In the genomic region with DNA sequence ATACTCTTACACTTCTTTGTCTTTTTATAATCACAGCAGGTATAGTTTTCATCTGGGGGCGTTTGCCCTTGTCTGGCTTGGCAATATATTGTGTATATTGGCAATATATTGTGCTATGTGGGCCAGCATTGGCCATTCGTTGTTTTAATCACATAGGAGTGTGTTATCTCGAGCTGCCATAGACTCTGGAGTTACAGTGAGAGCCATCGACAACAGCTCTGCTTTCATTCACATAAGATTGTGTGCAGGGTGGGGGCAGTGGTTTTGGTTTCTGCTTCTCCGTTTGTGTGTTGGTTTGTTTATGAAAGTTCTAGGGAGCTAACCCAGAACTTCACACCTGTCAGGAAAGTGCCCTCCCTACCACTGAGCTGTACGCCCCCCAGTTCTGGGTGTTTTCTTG, we compare ENCODE assay signal across 13 mouse cellular contexts. TPM values are rescaled to one million over a fixed set of nuclear protein-coding genes. Genes with fewer than 3 reads are reported as not detected.
DNase-seq lines count a peak whose midpoint lies in the region; ATAC-seq and TF ChIP-seq lines count a peak whose summit lies in the region.
"Had no signal": no experiment of that assay in that cellular context is flagged by ENCODE, and none has a peak within 500 bp of the region (broad histone marks: within the 10 kb centered on the region; RNA-seq: fewer than 3 reads in every experiment).

No protein-coding gene starts in this region.

- WGBS in heart, embryonic 13.5 days = 25% methylated on average over 6 of the region's 6 CpGs
- 64% methylated on average over 6 of the region's 6 CpGs for WGBS in lung, embryonic 14.5 days
- 79% methylated on average over 6 of the region's 6 CpGs for WGBS in embryonic facial prominence, embryonic 13.5 days
- WGBS in liver, embryonic 16.5 days (ENCODE audit: insufficient replicate concordance) = 23% methylated on average over 6 of the region's 6 CpGs

- H3K27ac ChIP-seq in heart, embryonic 13.5 days (replicated peaks) = peak overlapping the region; percentile 97
- peak overlapping the region; percentile 86; the same call in 1 of the 2 replicates for H3K27ac ChIP-seq in lung, embryonic 14.5 days (ENCODE audit: low read depth)
- peak overlapping the region; percentile 39; the same call in 1 of the 2 replicates for H3K27ac ChIP-seq in embryonic facial prominence, embryonic 13.5 days
- peak overlapping the region; percentile 70; the same call in 1 of the 2 replicates for H3K27ac ChIP-seq in liver, embryonic 16.5 days (ENCODE audit: low read length)
- H3K27ac ChIP-seq: hindbrain, embryonic 15.5 days had no signal

- H3K4me1 ChIP-seq in heart, embryonic 13.5 days = peaks cover 41% of the 10 kb centered on the region
- H3K4me1 ChIP-seq in lung, embryonic 14.5 days (ENCODE audit: insufficient read depth) = peaks cover 13% of the 10 kb centered on the region
- H3K4me1 ChIP-seq in embryonic facial prominence, embryonic 13.5 days = peaks cover 7% of the 10 kb centered on the region; the same call in 1 of the 2 replicates
- H3K4me1 ChIP-seq in liver, embryonic 16.5 days (ENCODE audit: control insufficient read depth, low read depth, low read length) = peaks cover 26% of the 10 kb centered on the region

- no peak for TF ChIP-seq CTCF in lung, embryonic 14.5 days (IDR thresholded peaks at IDR 0.05; ENCODE audit: low read depth)

- H3K9ac ChIP-seq in heart, embryonic 13.5 days = peak overlapping the region; percentile 62; the same call in 1 of the 2 replicates
- H3K9ac ChIP-seq in lung, embryonic 14.5 days = 0 out of 2 replicates have a peak overlapping the region, but pooled peaks have one; percentile 1
- no peak overlapping the region for H3K9ac ChIP-seq in embryonic facial prominence, embryonic 13.5 days
- no peak overlapping the region for H3K9ac ChIP-seq in liver, embryonic 16.5 days (ENCODE audit: low read depth, low read length)
- H3K9ac ChIP-seq: hindbrain, embryonic 15.5 days had no signal

- H3K4me3 ChIP-seq in heart, embryonic 13.5 days = no peak overlapping the region
- H3K4me3 ChIP-seq in lung, embryonic 14.5 days (ENCODE audit: low read depth, low read length) = no peak overlapping the region
- no peak overlapping the region for H3K4me3 ChIP-seq in embryonic facial prominence, embryonic 13.5 days
- no peak overlapping the region for H3K4me3 ChIP-seq in liver, embryonic 16.5 days (ENCODE audit: low read depth, low read length)
- H3K4me3 ChIP-seq: hindbrain, embryonic 15.5 days; myocyte had no signal

- H3K36me3 ChIP-seq in heart, embryonic 13.5 days = peaks cover 66% of the 10 kb centered on the region
- H3K36me3 ChIP-seq in lung, embryonic 14.5 days (ENCODE audit: insufficient read depth) = peaks cover 35% of the 10 kb centered on the region
- H3K36me3 ChIP-seq in embryonic facial prominence, embryonic 13.5 days = peaks cover 80% of the 10 kb centered on the region
- H3K36me3 ChIP-seq in liver, embryonic 16.5 days (ENCODE audit: control insufficient read depth, insufficient read depth) = no peaks in the 10 kb centered on the region
- H3K36me3 ChIP-seq: hindbrain, embryonic 15.5 days had no signal

- ATAC-seq in heart, embryonic 13.5 days (ENCODE audit: extremely low read depth, insufficient number of reproducible peaks, low FRiP score, low TSS enrichment) = no peak
- ATAC-seq in lung, embryonic 14.5 days (ENCODE audit: insufficient read depth) = no peak
- no peak for ATAC-seq in embryonic facial prominence, embryonic 13.5 days (ENCODE audit: insufficient number of reproducible peaks, insufficient read depth, low FRiP score, low TSS enrichment, low read depth)
- ATAC-seq in liver, embryonic 16.5 days (ENCODE audit: low read depth) = peak; percentile 58

- H3K4me2 ChIP-seq in heart, embryonic 13.5 days = peak overlapping the region; percentile 54
- H3K4me2 ChIP-seq in lung, embryonic 14.5 days = no peak overlapping the region
- no peak overlapping the region for H3K4me2 ChIP-seq in embryonic facial prominence, embryonic 13.5 days
- H3K4me2 ChIP-seq in liver, embryonic 16.5 days (ENCODE audit: low read depth, low read length) = no peak overlapping the region
- H3K4me2 ChIP-seq: hindbrain, embryonic 15.5 days had no signal

- H3K9me3 ChIP-seq in heart, embryonic 13.5 days = no peaks in the 10 kb centered on the region
- no peaks in the 10 kb centered on the region for H3K9me3 ChIP-seq in lung, embryonic 14.5 days (ENCODE audit: low read depth, low read length)
- no peaks in the 10 kb centered on the region for H3K9me3 ChIP-seq in embryonic facial prominence, embryonic 13.5 days
- no peaks in the 10 kb centered on the region for H3K9me3 ChIP-seq in liver, embryonic 16.5 days (replicated peaks; ENCODE audit: control insufficient read depth, low read length)
- H3K9me3 ChIP-seq: hindbrain, embryonic 15.5 days had no signal

- DNase-seq in heart, postnatal 25 days (ENCODE audit: low spot score) = no peak
- no peak for DNase-seq in lung, embryonic 14.5 days
- no peak for DNase-seq in lung, postnatal 14 days
- no peak for DNase-seq in urinary bladder, postnatal 4 days (ENCODE audit: low spot score in 2 of 2)
- no peak for DNase-seq in right cerebral cortex, postnatal 36 days (ENCODE audit: low spot score in 2 of 2)
- DNase-seq: adrenal gland, postnatal 10 days; cerebellum, adult 11 months; layer of hippocampus, postnatal 36 days had no signal

- intact Hi-C loops in heart, postnatal 25 days (cut with DNase I) = loop anchor here (5.0 kb wide), 1 partner anchor 139 kb away; a partner anchor contains a TSS

- no peaks in the 10 kb centered on the region for H3K27me3 ChIP-seq in heart, embryonic 13.5 days (replicated peaks)
- H3K27me3 ChIP-seq in lung, embryonic 14.5 days (ENCODE audit: insufficient read depth, low read length) = no peaks in the 10 kb centered on the region
- no peaks in the 10 kb centered on the region for H3K27me3 ChIP-seq in embryonic facial prominence, embryonic 13.5 days
- H3K27me3 ChIP-seq in liver, embryonic 16.5 days (ENCODE audit: control insufficient read depth, insufficient read depth, low read depth, low read length) = no peaks in the 10 kb centered on the region
- H3K27me3 ChIP-seq: hindbrain, embryonic 15.5 days had no signal

RNA-seq across cellular contexts. Expression of a gene that starts 55.5 kb away (rescaled TPM):
- polyA plus RNA-seq in heart, embryonic 13.5 days (2015; fragmentation: Nextera tagmentation; extraction: Ambion mirVana) = 187 and 209 TPM in 2 replicates
- total RNA-seq in heart, postnatal 25 days (2021) = 100 to 1,000 TPM; 105 to 109 TPM
- 115 and 117 TPM in 2 replicates for polyA plus RNA-seq in lung, embryonic 14.5 days (2014; fragmentation: Nextera tagmentation; extraction: Ambion mirVana)
- 93.3 and 98.4 TPM in 2 replicates for polyA plus RNA-seq in embryonic facial prominence, embryonic 13.5 days (2015; fragmentation: Nextera tagmentation; extraction: Ambion mirVana)
- polyA plus RNA-seq in liver, embryonic 16.5 days (2015; fragmentation: Nextera tagmentation; extraction: Ambion mirVana) = 19.4 and 21.1 TPM in 2 replicates

Comparison
In these comparisons a context has a peak if more than half of its experiments do, and no peak if none do; other contexts are left out.
1. H3K27ac ChIP-seq: peak in every context shown above with its lines; median percentile 97 in heart, embryonic 13.5 days; 86 in lung, embryonic 14.5 days; 70 in liver, embryonic 16.5 days; 39 in embryonic facial prominence, embryonic 13.5 days.
2. H3K9ac ChIP-seq: peak in heart, embryonic 13.5 days (single experiment) and lung, embryonic 14.5 days (single experiment); none in embryonic facial prominence, embryonic 13.5 days (single experiment) and liver, embryonic 16.5 days (single experiment).